ENCODE assay signal across 8 mouse cellular contexts in genomic region chr5:8056141-8057017, GRCm38 (mm10). TPM values are rescaled to one million over a fixed set of nuclear protein-coding genes. Genes with fewer than 3 reads are reported as not detected.
A peak's percentile ranks its signal among the peaks of the same experiment; 100 is the strongest.
DNase-seq lines count a peak whose midpoint lies in the region; ATAC-seq and TF ChIP-seq lines count a peak whose summit lies in the region.

No protein-coding gene starts in this region.

- H3K4me1 ChIP-seq in embryonic facial prominence, embryonic 11.5 days (ENCODE audit: control insufficient read depth, insufficient read depth, low read length), result no peaks in the 10 kb centered on the region
- H3K4me1 ChIP-seq in limb, embryonic 14.5 days (ENCODE audit: control insufficient read depth, insufficient read depth, low read length), result peaks cover 6% of the 10 kb centered on the region
- H3K4me1 ChIP-seq in midbrain, embryonic 16.5 days (ENCODE audit: control insufficient read depth, insufficient read depth, low read length), result peaks cover 12% of the 10 kb centered on the region

- DNase-seq in 3134 (ENCODE audit: extremely low read depth, insufficient read length, low spot score), result peak; percentile 87
- DNase-seq in adrenal gland, postnatal 25 days, result peak; percentile 93
- peak; percentile 65 for DNase-seq in embryonic facial prominence, embryonic 11.5 days (ENCODE audit: low spot score)
- peak; percentile 90 to 91 for DNase-seq in heart, adult 18-20 months
- DNase-seq in kidney, adult 18-20 months, result peak; percentile 91
- DNase-seq in limb, embryonic 14.5 days (ENCODE audit: low spot score), result peak; percentile 66
- DNase-seq in spleen, postnatal 10 days (ENCODE audit: low spot score in 2 of 2), result peak; percentile 86 to 91

- ATAC-seq in embryonic facial prominence, embryonic 11.5 days (replicated peaks; ENCODE audit: insufficient number of reproducible peaks, low FRiP score, low TSS enrichment, low read depth), result peak; percentile 97
- peak; percentile 95 for ATAC-seq in limb, embryonic 14.5 days (ENCODE audit: low FRiP score, low read depth)
- ATAC-seq in midbrain, embryonic 16.5 days, result peak; percentile 98

- 1% methylated on average over 57 of the region's 60 CpGs for WGBS in embryonic facial prominence, embryonic 11.5 days
- WGBS in limb, embryonic 14.5 days, result under 1% methylated on average over 50 of the region's 60 CpGs
- under 1% methylated on average over 49 of the region's 60 CpGs for WGBS in midbrain, embryonic 16.5 days

- H3K27ac ChIP-seq in embryonic facial prominence, embryonic 11.5 days (replicated peaks; ENCODE audit: low read depth, low read length), result peak overlapping the region; percentile 74
- H3K27ac ChIP-seq in limb, embryonic 14.5 days (replicated peaks; ENCODE audit: low read depth, low read length), result peak overlapping the region; percentile 93
- H3K27ac ChIP-seq in midbrain, embryonic 16.5 days (ENCODE audit: low read length), result peak overlapping the region; percentile 61

- no peaks in the 10 kb centered on the region for H3K27me3 ChIP-seq in embryonic facial prominence, embryonic 11.5 days (ENCODE audit: control insufficient read depth, insufficient read depth, low read length)
- H3K27me3 ChIP-seq in limb, embryonic 14.5 days (ENCODE audit: control insufficient read depth, insufficient read depth, low read length), result no peaks in the 10 kb centered on the region
- no peaks in the 10 kb centered on the region for H3K27me3 ChIP-seq in midbrain, embryonic 16.5 days (ENCODE audit: control insufficient read depth, insufficient read depth, low read depth, low read length)

- H3K9ac ChIP-seq in embryonic facial prominence, embryonic 11.5 days (replicated peaks; ENCODE audit: low read length), result peak overlapping the region; percentile 90
- peak overlapping the region; percentile 98 for H3K9ac ChIP-seq in limb, embryonic 14.5 days (ENCODE audit: low read depth, low read length, severe bottlenecking)
- peak overlapping the region; percentile 71 for H3K9ac ChIP-seq in midbrain, embryonic 16.5 days (ENCODE audit: low read depth, low read length)

- H3K4me3 ChIP-seq in embryonic facial prominence, embryonic 11.5 days (ENCODE audit: low read depth, low read length), result peak overlapping the region; percentile 75
- peak overlapping the region; percentile 82 for H3K4me3 ChIP-seq in limb, embryonic 14.5 days (replicated peaks; ENCODE audit: low read length)
- peak overlapping the region; percentile 71 for H3K4me3 ChIP-seq in midbrain, embryonic 16.5 days (ENCODE audit: low read depth, low read length)

- peak; percentile 69; the same call in 1 of the 2 replicates for TF ChIP-seq POLR2A in limb, embryonic 14.5 days (IDR thresholded peaks at IDR 0.05; ENCODE audit: borderline replicate concordance, extremely low read depth, insufficient read depth, insufficient read length)

- no peaks in the 10 kb centered on the region for H3K9me3 ChIP-seq in embryonic facial prominence, embryonic 11.5 days (replicated peaks; ENCODE audit: control insufficient read depth, low read length)
- H3K9me3 ChIP-seq in limb, embryonic 14.5 days (ENCODE audit: control insufficient read depth, low read length), result no peaks in the 10 kb centered on the region
- H3K9me3 ChIP-seq in midbrain, embryonic 16.5 days (replicated peaks; ENCODE audit: control insufficient read depth, low read length, poor library complexity, severe bottlenecking), result no peaks in the 10 kb centered on the region

- no peaks in the 10 kb centered on the region; the same call in none of the 2 replicates for H3K36me3 ChIP-seq in embryonic facial prominence, embryonic 11.5 days (replicated peaks; ENCODE audit: control insufficient read depth, insufficient read depth, low read depth, low read length)
- H3K36me3 ChIP-seq in limb, embryonic 14.5 days (ENCODE audit: control insufficient read depth, insufficient read depth, low read length), result peaks cover 18% of the 10 kb centered on the region
- peaks cover 9% of the 10 kb centered on the region for H3K36me3 ChIP-seq in midbrain, embryonic 16.5 days (ENCODE audit: control insufficient read depth, insufficient read depth, low read length)

- peak overlapping the region; percentile 59 for H3K4me2 ChIP-seq in embryonic facial prominence, embryonic 11.5 days (ENCODE audit: low read depth, low read length)
- peak overlapping the region; percentile 79 for H3K4me2 ChIP-seq in limb, embryonic 14.5 days (replicated peaks; ENCODE audit: low read depth, low read length, severe bottlenecking)
- H3K4me2 ChIP-seq in midbrain, embryonic 16.5 days (ENCODE audit: low read length), result peak overlapping the region; percentile 64

RNA-seq across cellular contexts. Expression of gene Sri, which starts 10.5 kb away (rescaled TPM):
- total RNA-seq in adrenal gland, postnatal 25 days (2021), result 72.0 and 128 TPM in 2 replicates
- polyA plus RNA-seq in embryonic facial prominence, embryonic 11.5 days (2014; fragmentation: Nextera tagmentation; extraction: Ambion mirVana), result 192 and 203 TPM in 2 replicates
- total RNA-seq in heart, adult 18-20 months (2021), result 100 to 1,000 TPM in 1 of 2 experiments, 10 to 100 TPM in 1; 99.8 to 110 TPM
- polyA plus RNA-seq in limb, embryonic 14.5 days (2012; rRNA removed), result 161 and 181 TPM in 2 replicates
- 266 and 271 TPM in 2 replicates for polyA plus RNA-seq in limb, embryonic 14.5 days (2014; fragmentation: Nextera tagmentation; extraction: Ambion mirVana)
- polyA plus RNA-seq in midbrain, embryonic 16.5 days (2015; fragmentation: Nextera tagmentation; extraction: Ambion mirVana), result 155 and 164 TPM in 2 replicates

Comparison
In these comparisons a context has a peak if more than half of its experiments do, and no peak if none do; other contexts are left out.
1. Peak in every context shown above with its lines: DNase-seq, ATAC-seq, H3K4me3 ChIP-seq and H3K27ac ChIP-seq.